Mouse (Mus musculus) heart, adult 18-20 months (tissue): Measurements from ENCODE around the gene Vmn2r86. TPM values are rescaled to one million over a fixed set of nuclear protein-coding genes. Genes with fewer than 3 reads are reported as not detected.
"Not testable (repeated sequence)": the region's sequence is repeated elsewhere in the genome, so short reads cannot be mapped to it uniquely, and the experiment has no call there.

Experiments
- DNase-seq, 2 experiments: peaks; one replicate each; pipeline ENCODE4 v3.0.0; 2021 to 2022; ENCODE audit warnings: mixed read lengths in 1 of 2
- long read RNA-seq, 2 experiments: library from polyadenylated mRNA; stranded (forward); transcript quantifications; one replicate each; pipeline ENCODE4 v2.0.0; 2021
- total RNA-seq, 2 experiments: library from RNA; stranded (reverse); gene quantifications; 2 replicates each; pipeline ENCODE4 v1.2.3; 2021

Gene Vmn2r86
- not detected for total RNA-seq
- long read RNA-seq, experiment 1, result 0 reads
- long read RNA-seq, experiment 2, result 0 reads

DNA sequence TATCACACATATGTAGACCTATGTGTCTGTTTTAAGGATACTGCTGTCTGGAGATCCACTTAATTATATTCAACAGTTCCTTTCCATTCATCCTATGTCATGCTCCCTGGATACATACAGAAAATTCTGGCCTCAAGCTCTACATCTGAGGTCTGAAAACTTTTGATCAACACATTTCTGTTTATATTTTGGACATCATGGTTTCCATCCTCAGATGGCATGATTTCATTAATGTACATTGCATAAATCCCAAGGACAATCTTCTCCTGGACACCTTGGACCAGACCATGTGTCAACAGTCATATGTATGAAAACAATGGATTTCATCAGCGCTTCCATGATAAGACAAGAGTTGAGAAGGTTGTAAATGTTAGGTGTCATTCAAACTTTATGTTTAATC, at the start of gene Vmn2r86:
Gene Vmn2r86, minus strand, starts transcription at position 101 of the 400 bp plus-strand sequence.
- not testable (repeated sequence) for DNase-seq

DNA sequence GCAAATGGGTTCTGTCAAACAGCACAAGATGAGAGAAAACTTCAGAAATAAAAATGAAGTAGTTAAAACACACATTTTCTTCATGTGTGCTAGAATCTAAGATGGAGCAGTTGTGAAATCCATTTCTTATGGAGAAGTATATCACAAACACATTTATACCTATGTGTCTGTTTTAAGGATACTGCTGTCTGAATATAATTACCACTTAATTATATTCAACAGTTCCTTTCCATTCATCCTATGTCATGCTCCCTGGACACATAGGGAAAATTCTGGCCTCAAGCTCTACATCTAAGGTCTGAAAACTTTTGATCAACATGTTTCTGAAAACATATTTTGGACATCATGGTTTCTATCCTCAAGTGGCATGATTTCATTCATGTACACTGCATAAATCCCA, 41.4 kb upstream of the Vmn2r86 start, which contains the start of gene Vmn2r87:
Gene Vmn2r87, minus strand, starts transcription at position 101 of the 400 bp plus-strand sequence.
- no peak for DNase-seq

DNA sequence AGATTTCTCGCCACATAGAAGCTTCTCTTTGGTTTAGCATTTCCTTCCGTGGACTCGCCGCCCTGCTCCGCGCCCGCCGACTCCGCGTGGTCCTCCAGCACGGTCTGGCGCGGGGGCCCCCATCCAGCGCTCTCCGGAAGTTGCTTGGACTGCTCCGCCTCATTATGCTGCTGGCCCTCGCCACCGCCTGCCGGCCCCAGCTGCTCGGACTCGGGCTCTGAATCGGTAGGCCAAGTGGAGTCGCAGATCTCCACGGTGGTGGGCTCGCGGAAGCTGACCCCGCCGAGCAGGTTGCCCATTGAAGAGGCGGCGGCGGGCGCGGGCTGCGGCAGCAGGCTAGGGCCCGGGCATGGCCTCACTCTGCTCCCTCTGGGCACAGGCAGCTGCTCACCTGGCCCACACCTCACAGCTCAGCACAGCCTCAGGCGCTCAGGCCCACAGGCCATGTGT, 14.5 kb upstream of the Vmn2r86 start:
- peak in 1 of 2 experiments; percentile 2 for DNase-seq

DNA sequence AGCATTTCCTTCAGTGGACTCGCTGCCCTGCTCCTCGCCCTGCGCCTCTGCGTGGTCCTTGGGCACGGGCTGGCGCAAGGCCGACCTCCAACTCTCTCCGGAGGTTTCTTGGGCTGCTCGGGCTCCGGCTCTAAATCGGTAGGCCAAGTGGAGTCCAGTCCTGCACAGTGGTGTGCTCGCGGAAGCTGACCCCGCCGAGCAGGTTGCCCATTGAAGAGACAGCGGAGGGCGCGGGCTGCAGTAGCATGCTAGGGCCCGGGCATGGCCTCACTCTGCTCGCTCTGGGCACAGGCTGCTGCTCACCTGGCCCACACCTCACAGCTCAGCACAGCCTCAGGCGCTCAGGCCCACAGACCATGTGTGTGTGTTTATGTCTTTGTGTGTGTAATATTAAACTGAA, 11.1 kb downstream of the Vmn2r86 start:
- DNase-seq, result no peak

DNA sequence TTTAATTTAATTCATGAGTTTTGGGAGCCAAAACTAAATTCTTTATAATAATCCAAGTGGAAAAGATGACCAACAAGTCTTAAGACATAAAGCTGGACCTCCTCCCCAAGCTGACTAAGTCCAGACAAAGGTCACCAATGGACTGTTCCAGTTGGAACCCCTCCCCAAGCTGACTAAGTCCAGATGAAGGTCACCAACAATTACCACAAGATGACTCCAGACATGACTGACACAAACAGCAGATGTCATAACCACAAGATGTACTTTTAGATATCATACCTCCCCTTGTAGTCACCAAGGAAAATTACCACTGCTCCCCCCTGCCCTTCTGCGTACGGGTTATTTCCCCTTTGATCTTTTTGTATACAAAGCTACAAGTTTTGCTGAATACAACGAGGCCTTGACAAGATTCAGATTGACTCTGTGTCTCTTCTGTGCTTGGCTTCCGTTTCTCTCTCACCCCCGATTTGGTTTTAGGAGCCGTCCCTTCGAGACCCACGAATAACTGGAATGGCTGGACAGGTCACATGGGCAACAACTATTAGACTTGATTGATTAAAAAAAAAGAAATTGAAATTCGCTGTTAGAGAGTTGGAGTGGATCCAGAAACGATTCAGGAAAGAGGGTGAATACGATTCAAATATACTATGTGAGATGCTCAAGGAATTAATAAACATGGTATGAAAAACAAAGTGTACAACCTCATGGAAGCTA, 21.5 kb downstream of the Vmn2r86 start:
- DNase-seq, result not testable (repeated sequence)

DNA sequence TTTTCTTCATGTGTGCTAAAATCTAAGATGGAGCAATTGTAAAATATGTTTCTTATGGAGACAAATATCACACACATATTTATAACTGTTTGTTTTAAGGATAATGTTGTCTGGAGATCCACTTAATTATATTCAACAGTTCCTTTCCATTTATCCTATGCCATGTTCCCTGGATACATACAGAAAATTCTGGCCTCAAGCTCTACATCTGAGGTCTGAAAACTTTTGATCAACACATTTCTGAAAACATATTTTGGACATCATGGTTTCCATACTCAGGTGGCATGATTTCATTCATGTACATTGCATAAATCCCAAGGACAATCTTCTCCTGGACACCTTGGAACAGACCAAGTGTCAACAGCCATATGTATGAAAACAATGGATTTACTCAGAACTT, 26.2 kb downstream of the Vmn2r86 start, which contains the start of gene Vmn2r85:
Gene Vmn2r85, minus strand, starts transcription at position 101 of the 400 bp plus-strand sequence.
- DNase-seq, result not testable (repeated sequence)

DNA sequence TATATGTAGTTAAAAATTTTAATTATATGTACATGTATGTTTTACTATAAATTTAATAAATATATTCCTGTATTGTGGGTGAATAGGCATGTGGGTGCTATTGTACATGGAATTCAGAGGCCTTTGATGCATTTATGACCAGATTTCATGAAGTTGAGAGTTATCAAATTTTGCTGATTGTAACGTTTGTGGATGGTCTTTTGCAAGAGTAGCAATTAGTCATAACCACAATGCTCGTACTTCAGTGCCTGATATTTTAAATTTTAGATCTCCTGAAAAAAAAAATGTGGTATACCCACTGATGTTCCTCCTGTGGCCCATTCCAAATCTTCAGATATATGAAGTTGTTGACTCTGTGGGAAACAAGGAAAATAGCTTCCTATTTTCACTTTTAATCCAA, 33.5 kb downstream of the Vmn2r86 start:
- not testable (repeated sequence) for DNase-seq

DNA sequence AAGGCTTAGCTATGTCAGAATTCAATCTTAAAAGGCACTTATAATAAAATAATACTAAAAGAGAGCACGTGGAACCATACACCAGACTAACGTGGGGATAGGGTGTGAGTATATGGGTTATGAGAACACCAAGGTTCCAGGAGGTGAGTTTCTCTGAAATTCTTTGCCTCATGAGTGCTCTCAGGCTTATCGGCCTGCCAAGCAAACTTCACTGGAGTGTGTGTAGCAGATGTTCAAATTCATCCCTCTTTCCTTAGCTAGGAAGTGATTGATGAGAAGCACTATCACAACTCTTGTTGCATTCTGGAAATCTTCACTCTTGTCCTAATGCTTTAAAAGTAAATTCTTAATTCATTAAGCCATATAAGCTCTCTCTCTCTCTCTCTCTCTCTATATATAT, 35.4 kb downstream of the Vmn2r86 start:
- no peak for DNase-seq

DNA sequence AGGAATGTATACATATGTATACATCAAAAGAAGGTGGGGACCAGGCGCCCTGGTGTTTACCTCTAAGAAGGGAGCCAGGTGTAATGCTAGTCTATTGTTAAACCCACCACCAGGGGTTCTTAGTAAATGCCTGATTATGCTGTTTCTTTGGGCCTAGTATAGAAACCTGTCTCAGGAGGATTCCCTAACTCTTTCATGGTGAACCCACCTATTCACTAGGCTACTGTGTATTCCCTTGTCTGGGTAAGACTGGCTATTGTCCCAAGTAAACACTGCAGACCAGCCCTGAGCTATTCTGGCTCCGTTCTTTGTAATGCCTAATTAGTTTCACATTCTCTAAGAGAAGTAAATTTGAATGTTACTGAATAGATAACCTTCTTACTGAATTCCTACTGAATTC, 35.9 kb downstream of the Vmn2r86 start:
- DNase-seq, result not testable (repeated sequence)

DNA sequence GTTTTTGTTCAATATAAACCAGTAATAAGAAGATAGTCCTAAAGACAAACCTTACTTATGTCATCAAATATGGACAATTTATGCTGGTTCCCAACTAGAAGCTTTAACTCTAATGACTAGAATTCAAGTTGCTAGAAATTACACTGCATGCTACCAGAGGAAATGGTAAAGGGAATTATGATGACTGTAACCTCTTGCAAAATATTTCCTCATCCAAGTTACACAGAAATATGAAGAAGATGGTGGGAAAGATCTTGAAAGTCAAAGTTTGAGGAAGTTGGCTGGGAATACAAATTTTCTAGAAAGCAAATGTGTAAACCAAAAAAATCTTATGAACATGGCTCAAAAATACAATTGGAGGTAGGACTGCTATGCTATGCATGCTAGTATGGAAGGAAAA, 39.5 kb downstream of the Vmn2r86 start:
- DNase-seq, result not testable (repeated sequence)

DNA sequence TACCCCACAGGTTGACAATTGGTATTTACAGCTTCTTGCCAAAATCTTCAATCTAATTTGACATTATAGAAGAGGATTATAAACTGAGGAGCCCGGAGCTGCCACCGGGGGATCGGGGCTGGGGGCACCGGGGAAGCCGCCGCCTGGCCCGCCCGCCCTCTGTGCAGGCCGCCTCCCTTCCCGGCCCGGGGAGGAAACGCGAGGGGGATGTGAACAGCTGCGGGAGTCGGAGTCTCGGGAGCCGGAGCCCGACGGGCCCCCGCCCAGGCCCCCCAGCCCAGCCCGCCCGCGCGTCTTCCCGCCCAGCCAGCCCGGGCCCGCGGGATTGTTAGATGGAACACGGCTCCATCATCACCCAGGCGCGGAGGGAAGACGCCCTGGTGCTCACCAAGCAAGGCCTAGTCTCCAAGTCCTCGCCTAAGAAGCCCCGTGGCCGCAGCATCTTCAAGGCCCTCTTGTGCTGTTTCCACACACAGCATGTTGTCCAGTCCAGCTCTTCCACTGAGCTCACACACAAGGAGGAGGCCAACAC, 43.6 kb downstream of the Vmn2r86 start:
- not testable (repeated sequence) for DNase-seq

DNA sequence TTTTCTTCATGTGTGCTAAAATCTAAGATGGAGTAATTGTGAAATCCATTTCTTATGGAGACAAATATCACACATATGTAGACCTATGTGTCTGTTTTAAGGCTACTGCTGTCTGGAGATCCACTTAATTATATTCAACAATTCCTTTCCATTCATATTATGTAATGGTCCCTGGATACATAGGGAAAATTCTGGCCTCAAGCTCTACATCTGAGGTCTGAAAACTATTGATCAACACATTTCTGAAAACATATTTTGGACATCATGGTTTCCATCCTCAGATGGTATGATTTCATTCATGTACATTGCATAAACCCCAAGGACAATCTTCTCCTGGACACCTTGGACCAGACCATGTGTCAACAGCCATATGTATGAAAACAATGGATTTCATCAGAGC, 61.6 kb downstream of the Vmn2r86 start, which contains the start of gene Vmn2r84:
Gene Vmn2r84, minus strand, starts transcription at position 101 of the 400 bp plus-strand sequence.
- no peak for DNase-seq

Other genes with a start within 250 kb of the Vmn2r86 start
- not detected for gene Olfr827, start 241.6 kb downstream of the Vmn2r86 start, total RNA-seq
- gene Neurod4, start 175.8 kb downstream of the Vmn2r86 start, total RNA-seq, result not detected
- gene Tespa1, start 133.2 kb downstream of the Vmn2r86 start, total RNA-seq, result 1 to 10 TPM in 1 of 2 experiments, under 1 TPM in 1; 0.37 to 3.2 TPM
- not detected for gene Vmn2r84, start 61.7 kb downstream of the Vmn2r86 start, total RNA-seq
- gene Vmn2r85, start 26.3 kb downstream of the Vmn2r86 start, total RNA-seq, result not detected
- not detected for gene Vmn2r87, start 41.3 kb upstream of the Vmn2r86 start, total RNA-seq